Mouse (Mus musculus): ENCODE measurements around the gene Pdhb. TPM values are rescaled to one million over a fixed set of nuclear protein-coding genes. Genes with fewer than 3 reads are reported as not detected.

Pdhb gene
- total RNA-seq (2014; rRNA removed) (151 and 183 TPM in 2 replicates), polyA plus RNA-seq (2015; fragmentation: Nextera tagmentation; extraction: Ambion mirVana) (249 and 263 TPM in 2 replicates)

DNA sequence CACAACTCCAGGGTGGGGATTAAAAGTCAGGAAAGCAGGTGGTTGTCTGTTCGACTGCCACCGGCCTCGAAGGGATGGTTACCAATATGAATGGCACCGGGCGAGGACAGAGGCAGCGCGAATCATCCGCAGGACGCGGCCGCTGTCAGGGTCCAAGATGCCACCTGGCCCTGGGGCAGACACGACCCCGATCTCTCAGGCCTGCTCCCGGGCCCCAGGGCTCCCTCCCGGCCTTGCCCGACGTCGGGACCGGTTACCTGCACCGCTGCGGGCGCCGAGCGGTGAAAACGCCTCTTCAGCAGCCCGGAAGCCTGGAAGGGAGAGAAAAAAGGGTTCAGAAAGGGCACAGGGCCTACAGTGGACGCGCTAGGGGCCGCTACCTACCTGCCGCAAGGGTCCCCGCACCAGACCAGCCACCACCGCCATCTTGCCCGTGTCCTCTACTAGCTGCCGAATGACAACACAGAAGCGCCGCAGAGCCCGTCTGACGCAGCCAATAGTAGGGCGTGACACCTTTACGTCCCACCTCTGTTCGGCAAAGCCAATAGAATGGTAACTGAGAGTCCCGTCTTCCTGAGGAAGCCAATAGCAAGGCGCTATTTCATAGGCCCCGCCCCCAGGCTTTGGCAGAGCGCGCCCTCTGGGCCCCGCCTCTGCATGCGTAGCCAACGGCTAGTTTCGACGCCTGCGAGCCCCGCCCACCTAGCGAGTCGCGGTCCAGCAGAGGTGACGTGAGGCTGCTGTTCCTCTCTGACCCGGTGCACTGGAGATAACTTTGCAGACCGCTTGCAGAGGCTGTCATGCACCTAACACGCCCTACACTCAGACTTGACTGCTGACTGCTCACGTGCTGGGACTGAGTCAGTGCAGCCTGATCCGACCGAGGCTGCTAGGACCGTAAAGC lies at the start of gene Pdhb:
Gene Pdhb, minus strand, starts transcription at position 519 of the 904 bp plus-strand sequence.
- peak; percentile 99 for ATAC-seq

DNA sequence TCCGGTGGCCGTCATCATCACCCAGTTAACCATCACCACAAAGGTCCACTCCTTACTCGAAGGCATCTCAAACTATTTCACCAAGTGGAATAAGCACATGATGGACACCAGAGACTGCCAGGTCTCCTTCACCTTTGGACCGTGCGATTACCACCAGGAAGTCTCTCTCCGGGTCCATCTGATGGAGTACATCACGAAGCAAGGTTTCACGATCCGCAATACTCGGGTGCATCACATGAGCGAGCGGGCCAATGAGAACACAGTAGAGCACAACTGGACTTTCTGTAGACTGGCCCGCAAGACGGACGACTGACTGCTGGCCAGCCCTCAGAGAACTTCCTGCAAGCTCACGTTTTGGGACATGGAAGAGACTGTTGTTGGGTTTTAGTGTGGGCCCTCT lies 49.7 kb upstream of the Pdhb start:
- TF ChIP-seq CTCF (IDR thresholded peaks at IDR 0.05; ENCODE audit: low read depth): no peak
- WGBS: 95% methylated on average over 16 of the region's 16 CpGs
- peaks cover 13% of the 10 kb centered on the region for H3K36me3 ChIP-seq (ENCODE audit: insufficient read depth)

More for the DNA sequence above, at the start of gene Pdhb:
- 2% methylated on average over 64 of the region's 64 CpGs for WGBS
- peak; percentile 98 for DNase-seq
- Histone ChIP-seq H3K27ac (ENCODE audit: low read depth, low read length) (peak within 1 kb of the TSS; percentile 80), H3K36me3 (ENCODE audit: insufficient read depth) (peaks cover 30% of the 10 kb centered on the region), H3K27me3 (ENCODE audit: insufficient read depth, low read length) (no peaks in the 10 kb centered on the region), H3K4me2 (ENCODE audit: low read depth) (peak within 1 kb of the TSS; percentile 86), H3K4me3 (ENCODE audit: low read depth, low read length) (peak within 1 kb of the TSS; percentile 93), H3K4me1 (ENCODE audit: insufficient read depth) (peaks cover 7% of the 10 kb centered on the region), H3K9me3 (ENCODE audit: low read length) (no peaks in the 10 kb centered on the region), H3K9ac (peak within 1 kb of the TSS; percentile 91)
- peak; percentile 7; the same call in 1 of the 2 replicates for TF ChIP-seq CTCF (IDR thresholded peaks at IDR 0.05; ENCODE audit: low read depth)

DNA sequence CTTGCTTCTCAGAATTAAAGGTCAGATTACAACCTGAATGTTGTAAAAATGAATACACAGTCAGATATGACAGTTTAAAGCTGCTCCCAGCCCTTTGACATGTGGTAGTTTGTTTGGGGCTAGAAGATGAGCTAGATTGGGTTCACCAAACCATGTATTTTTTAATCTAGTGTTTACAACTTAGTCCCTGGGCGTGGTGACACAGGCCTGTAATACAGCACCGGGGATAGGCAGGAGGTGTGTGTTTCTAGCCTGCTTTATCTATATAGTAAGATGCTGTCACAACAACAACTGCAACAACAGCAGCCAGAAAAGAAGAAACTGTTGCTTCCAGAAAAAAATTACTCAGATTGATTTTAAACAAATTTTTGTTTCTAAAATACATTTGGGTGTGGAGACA lies 48.1 kb upstream of the Pdhb start:
- Histone ChIP-seq H3K27ac (ENCODE audit: low read depth, low read length) (no peak overlapping the region), H3K27me3 (ENCODE audit: insufficient read depth, low read length) (no peaks in the 10 kb centered on the region), H3K4me3 (ENCODE audit: low read depth, low read length) (no peak overlapping the region), H3K4me1 (ENCODE audit: insufficient read depth) (0 out of 2 replicates have a peak, but pooled peaks cover 5% of the 10 kb centered on the region), H3K9me3 (ENCODE audit: low read length) (no peaks in the 10 kb centered on the region), H3K36me3 (ENCODE audit: insufficient read depth) (peaks cover 13% of the 10 kb centered on the region), H3K4me2 (ENCODE audit: low read depth) (no peak overlapping the region), H3K9ac (no peak overlapping the region)
- DNase-seq (no peak), ATAC-seq (no peak)
- WGBS: 95% methylated on average over 2 of the region's 2 CpGs
- TF ChIP-seq CTCF (IDR thresholded peaks at IDR 0.05; ENCODE audit: low read depth): no peak

More for the DNA sequence above, 49.7 kb upstream of the Pdhb start:
- no peak overlapping the region for H3K4me3 ChIP-seq (ENCODE audit: low read depth, low read length)
- H3K4me2 ChIP-seq (ENCODE audit: low read depth): no peak overlapping the region
- ATAC-seq (no peak), DNase-seq (no peak)
- H3K9me3 ChIP-seq (ENCODE audit: low read length): no peaks in the 10 kb centered on the region
- no peak overlapping the region for H3K27ac ChIP-seq (ENCODE audit: low read depth, low read length)
- H3K9ac ChIP-seq: no peak overlapping the region
- H3K27me3 ChIP-seq (ENCODE audit: insufficient read depth, low read length): no peaks in the 10 kb centered on the region
- 0 out of 2 replicates have a peak, but pooled peaks cover 5% of the 10 kb centered on the region for H3K4me1 ChIP-seq (ENCODE audit: insufficient read depth)

DNA sequence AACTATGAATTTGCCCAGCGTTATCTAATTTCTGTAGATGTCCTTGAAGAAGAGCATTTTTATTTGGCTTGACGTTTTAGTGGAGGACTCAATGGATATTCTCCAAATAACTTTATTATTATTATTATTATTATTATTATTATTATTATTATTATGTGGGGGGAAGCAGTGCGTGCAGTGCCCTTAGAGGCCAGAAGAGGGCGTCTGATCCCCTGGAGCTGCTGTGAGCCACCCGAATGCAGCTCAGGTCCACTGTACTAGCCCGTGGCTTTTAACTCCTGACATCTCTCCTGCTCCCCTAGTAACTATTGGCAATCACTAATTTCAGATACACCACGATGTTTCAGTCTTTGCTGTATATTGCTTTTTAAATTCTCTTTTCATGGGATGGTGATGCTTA lies 47.5 kb upstream of the Pdhb start:
- Histone ChIP-seq H3K27me3 (ENCODE audit: insufficient read depth, low read length) (no peaks in the 10 kb centered on the region), H3K4me1 (ENCODE audit: insufficient read depth) (peaks cover 5% of the 10 kb centered on the region; the same call in 1 of the 2 replicates), H3K9me3 (ENCODE audit: low read length) (no peaks in the 10 kb centered on the region), H3K27ac (ENCODE audit: low read depth, low read length) (no peak overlapping the region), H3K9ac (no peak overlapping the region), H3K36me3 (ENCODE audit: insufficient read depth) (peaks cover 13% of the 10 kb centered on the region), H3K4me2 (ENCODE audit: low read depth) (no peak overlapping the region), H3K4me3 (ENCODE audit: low read depth, low read length) (no peak overlapping the region)
- 62% methylated on average over 7 of the region's 7 CpGs for WGBS
- TF ChIP-seq CTCF (IDR thresholded peaks at IDR 0.05; ENCODE audit: low read depth): peak; percentile 38; the same call in 1 of the 2 replicates
- no peak for ATAC-seq
- DNase-seq: no peak

DNA sequence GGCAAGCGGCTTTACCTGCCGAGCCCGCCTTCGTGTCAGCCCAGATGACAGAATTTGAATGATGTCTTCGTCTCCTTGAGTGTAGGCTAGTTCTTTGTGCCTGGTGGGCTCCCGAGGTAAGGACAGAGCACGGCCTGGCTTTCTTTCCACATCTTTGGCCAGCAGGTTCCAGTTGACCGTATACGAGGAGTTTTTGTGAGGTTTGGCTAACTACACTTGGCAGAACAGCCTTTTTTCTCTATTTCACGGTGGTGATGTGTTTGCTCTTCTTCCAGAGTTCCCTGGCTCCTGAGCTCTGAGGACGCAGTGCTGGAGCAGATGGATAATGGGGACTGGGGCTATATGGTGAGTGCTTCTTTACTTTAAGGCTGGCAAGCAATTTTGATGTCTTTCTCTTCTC lies 47.1 kb upstream of the Pdhb start:
- Histone ChIP-seq H3K4me1 (ENCODE audit: insufficient read depth) (peaks cover 5% of the 10 kb centered on the region; the same call in 1 of the 2 replicates), H3K36me3 (ENCODE audit: insufficient read depth) (peaks cover 13% of the 10 kb centered on the region), H3K9me3 (ENCODE audit: low read length) (no peaks in the 10 kb centered on the region), H3K27ac (ENCODE audit: low read depth, low read length) (0 out of 2 replicates have a peak overlapping the region, but pooled peaks have one; percentile 21), H3K9ac (no peak overlapping the region), H3K27me3 (ENCODE audit: insufficient read depth, low read length) (no peaks in the 10 kb centered on the region), H3K4me2 (ENCODE audit: low read depth) (no peak overlapping the region), H3K4me3 (ENCODE audit: low read depth, low read length) (no peak overlapping the region)
- ATAC-seq (no peak), DNase-seq (peak; percentile 3)
- 47% methylated on average over 11 of the region's 11 CpGs for WGBS
- no peak for TF ChIP-seq CTCF (IDR thresholded peaks at IDR 0.05; ENCODE audit: low read depth)

DNA sequence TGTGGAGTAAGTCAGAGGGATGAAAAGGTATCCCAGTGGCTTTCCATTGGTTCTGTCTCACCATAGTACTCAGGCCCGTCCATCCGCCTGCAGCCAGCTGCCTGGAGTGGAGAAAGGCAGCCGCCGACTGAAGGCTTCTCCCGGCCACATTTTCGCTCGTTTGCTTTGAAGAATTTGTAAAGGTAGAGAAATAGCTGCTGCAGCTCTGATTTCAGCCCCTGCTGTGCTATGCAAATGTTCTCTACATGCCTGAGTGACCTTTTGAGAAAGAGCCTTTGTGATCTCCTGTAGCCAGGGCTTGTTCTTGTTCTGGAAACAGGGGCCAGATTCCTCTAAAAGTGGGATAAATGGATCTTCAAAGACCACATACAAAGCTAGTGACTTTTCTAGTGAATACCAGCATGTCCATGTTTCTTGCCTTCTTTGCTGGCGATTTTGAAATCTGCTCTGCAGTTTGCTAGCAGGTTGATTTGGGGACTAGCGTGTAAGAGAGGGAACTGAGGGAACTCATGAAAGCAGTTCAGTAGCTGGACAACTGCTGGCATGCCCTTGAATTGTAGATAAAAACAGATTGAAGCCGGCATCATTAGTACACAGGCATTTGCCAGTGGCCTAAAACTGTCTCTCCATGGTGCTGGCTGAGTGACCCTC lies 46.0 kb upstream of the Pdhb start:
- no peaks in the 10 kb centered on the region for H3K9me3 ChIP-seq (ENCODE audit: low read length)
- peak overlapping the region; percentile 3; the same call in 1 of the 2 replicates for H3K4me2 ChIP-seq (ENCODE audit: low read depth)
- peak overlapping the region; percentile 45; the same call in 1 of the 2 replicates for H3K27ac ChIP-seq (ENCODE audit: low read depth, low read length)
- H3K27me3 ChIP-seq (ENCODE audit: insufficient read depth, low read length): no peaks in the 10 kb centered on the region
- no peak overlapping the region for H3K4me3 ChIP-seq (ENCODE audit: low read depth, low read length)
- H3K4me1 ChIP-seq (ENCODE audit: insufficient read depth): peaks cover 5% of the 10 kb centered on the region; the same call in 1 of the 2 replicates
- DNase-seq (peak; percentile 36), ATAC-seq (peak; percentile 23)
- H3K36me3 ChIP-seq (ENCODE audit: insufficient read depth): peaks cover 12% of the 10 kb centered on the region
- TF ChIP-seq CTCF (IDR thresholded peaks at IDR 0.05; ENCODE audit: low read depth): no peak
- 15% methylated on average over 10 of the region's 10 CpGs for WGBS
- H3K9ac ChIP-seq: no peak overlapping the region
